Mouse (Mus musculus) embryonic facial prominence, embryonic 11.5 days (tissue): ENCODE measurements at regions not wholly inside any gene's neighbourhood (a gene's known extent, or its start where the extent isn't known, plus 50 kb on each side); places are given as distances from the start of the nearest gene placed in this dataset.
"Not testable (repeated sequence)": the region's sequence is repeated elsewhere in the genome, so short reads cannot be mapped to it uniquely, and the experiment has no call there.

ENCODE experiments used
- ATAC-seq: fragments of 200-750 bp; cut with Nextera tagmentation; replicated peaks from 2 replicates; pipeline ENCODE4 v1.8.0; 2017; ENCODE audit warnings: low read depth; ENCODE audit not compliant: insufficient number of reproducible peaks, low FRiP score, low TSS enrichment
- DNase-seq: peaks from one replicate; pipeline ENCODE4 v3.0.0-alpha.2; 2015; ENCODE audit warnings: low spot score
- H3K27ac ChIP-seq: fragments of 300-500 bp; sonication (generic); replicated peaks from 2 replicates; pipeline ENCODE4 v1.5.1; 2014; ENCODE audit warnings: mild to moderate bottlenecking, low read depth, low read length, control low read depth
- H3K27me3 ChIP-seq: fragments of 300-500 bp; sonication (generic); 2 replicates; pipeline ENCODE4 v1.6.1; 2014; ENCODE audit warnings: mild to moderate bottlenecking, low read length, moderate library complexity, mixed read lengths; ENCODE audit not compliant: control insufficient read depth, insufficient read depth
- H3K36me3 ChIP-seq: fragments of 300-500 bp; sonication (generic); replicated peaks from 2 replicates; pipeline ENCODE4 v1.6.1; 2014; ENCODE audit warnings: low read depth, mild to moderate bottlenecking, low read length, moderate library complexity, mixed read lengths; ENCODE audit not compliant: control insufficient read depth, insufficient read depth
- H3K4me1 ChIP-seq: fragments of 300-500 bp; sonication (generic); 2 replicates; pipeline ENCODE4 v1.6.1; 2014; ENCODE audit warnings: low read length, mixed read lengths; ENCODE audit not compliant: control insufficient read depth, insufficient read depth
- H3K4me2 ChIP-seq: fragments of 300-500 bp; sonication (generic); 2 replicates; pipeline ENCODE4 v1.6.1; 2014; ENCODE audit warnings: low read depth, mild to moderate bottlenecking, control low read depth, low read length, moderate library complexity
- H3K4me3 ChIP-seq: fragments of 300-500 bp; sonication (generic); 2 replicates; pipeline ENCODE4 v1.5.1; 2014; ENCODE audit warnings: low read depth, low read length, control low read depth
- H3K9ac ChIP-seq: fragments of 300-500 bp; sonication (generic); replicated peaks from 2 replicates; pipeline ENCODE4 v1.6.1; 2014; ENCODE audit warnings: mild to moderate bottlenecking, control low read depth, low read length
- H3K9me3 ChIP-seq: fragments of 300-500 bp; sonication (generic); replicated peaks from 2 replicates; pipeline ENCODE4 v1.6.1; 2016; ENCODE audit warnings: mild to moderate bottlenecking, low read length, inconsistent platforms, mixed read lengths; ENCODE audit not compliant: control insufficient read depth
- WGBS: fragments of 180-500 bp; shearing (Covaris S2); extraction: QIAGEN DNeasy Blood & Tissue Kit; methylation state at CpG from one replicate; pipeline ENCODE4 v1.1.7; 2014; 5-methylcytosine and 5-hydroxymethylcytosine counted together

DNA sequence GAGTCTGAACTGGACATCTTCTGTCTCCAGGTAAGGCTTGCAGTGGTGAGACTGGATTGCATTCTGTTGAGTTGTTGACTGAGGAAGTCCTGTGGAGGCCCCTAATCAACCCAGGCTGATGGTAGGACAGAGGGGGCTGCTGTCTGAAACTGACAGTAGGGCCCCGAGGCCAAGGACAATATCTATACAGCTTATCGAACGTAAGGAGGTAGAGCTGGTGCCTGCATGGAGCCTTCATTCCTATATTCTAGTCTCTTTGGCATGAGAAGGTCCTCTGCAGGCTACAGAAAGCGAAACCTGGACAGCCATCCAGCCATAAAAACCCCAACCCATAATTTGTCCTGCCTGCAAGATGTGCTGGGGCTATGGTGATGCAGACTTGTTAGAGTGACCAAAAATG is 135.6 kb downstream of the Tas2r134 start:
- Histone ChIP-seq H3K4me1 (no peaks in the 10 kb centered on the region), H3K4me3 (no peak overlapping the region), H3K9me3 (no peaks in the 10 kb centered on the region), H3K36me3 (no peaks in the 10 kb centered on the region), H3K4me2 (no peak overlapping the region), H3K27me3 (no peaks in the 10 kb centered on the region), H3K27ac (no peak overlapping the region), H3K9ac (no peak overlapping the region)
- DNase-seq, result no peak
- 89% methylated on average over 4 of the region's 4 CpGs for WGBS
- no peak for ATAC-seq

DNA sequence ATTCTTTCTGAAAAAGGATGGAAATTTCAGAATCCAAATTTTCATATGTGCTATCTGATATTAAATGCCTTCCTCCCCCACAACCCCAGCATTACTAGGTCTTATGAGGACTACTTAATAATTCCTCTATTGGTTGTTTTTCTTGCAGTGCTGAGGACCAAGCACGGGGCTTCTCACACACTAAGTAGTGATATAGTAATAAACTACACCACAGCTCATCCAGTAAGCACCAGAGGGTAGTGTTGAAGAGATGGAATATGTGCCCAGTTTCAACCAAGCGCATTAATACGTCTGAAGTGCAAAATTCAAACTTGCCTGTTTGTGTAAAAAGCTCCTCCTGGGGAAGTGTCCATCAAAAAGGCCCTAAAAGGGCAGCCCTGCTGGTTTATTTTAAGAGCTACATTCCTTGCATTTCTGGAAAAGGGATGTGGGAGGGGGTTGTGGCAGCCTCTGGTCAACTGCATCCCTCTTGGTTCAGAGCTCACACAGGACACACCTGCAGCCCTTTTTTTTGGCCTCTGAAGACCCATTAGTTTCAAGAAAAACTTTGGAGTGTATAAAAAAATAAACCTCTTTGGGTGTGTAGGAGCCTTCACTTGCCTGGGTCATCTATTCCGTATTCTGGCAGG is 140.3 kb downstream of the Tas2r134 start:
- no peak overlapping the region for H3K9ac ChIP-seq
- H3K9me3 ChIP-seq, result no peaks in the 10 kb centered on the region
- no peaks in the 10 kb centered on the region for H3K36me3 ChIP-seq
- no peaks in the 10 kb centered on the region for H3K4me1 ChIP-seq
- H3K27ac ChIP-seq, result no peak overlapping the region
- WGBS, result 45% methylated on average over 4 of the region's 4 CpGs
- DNase-seq (peak; percentile 52), ATAC-seq (no peak)
- H3K4me2 ChIP-seq, result no peak overlapping the region
- no peaks in the 10 kb centered on the region for H3K27me3 ChIP-seq
- H3K4me3 ChIP-seq, result no peak overlapping the region

DNA sequence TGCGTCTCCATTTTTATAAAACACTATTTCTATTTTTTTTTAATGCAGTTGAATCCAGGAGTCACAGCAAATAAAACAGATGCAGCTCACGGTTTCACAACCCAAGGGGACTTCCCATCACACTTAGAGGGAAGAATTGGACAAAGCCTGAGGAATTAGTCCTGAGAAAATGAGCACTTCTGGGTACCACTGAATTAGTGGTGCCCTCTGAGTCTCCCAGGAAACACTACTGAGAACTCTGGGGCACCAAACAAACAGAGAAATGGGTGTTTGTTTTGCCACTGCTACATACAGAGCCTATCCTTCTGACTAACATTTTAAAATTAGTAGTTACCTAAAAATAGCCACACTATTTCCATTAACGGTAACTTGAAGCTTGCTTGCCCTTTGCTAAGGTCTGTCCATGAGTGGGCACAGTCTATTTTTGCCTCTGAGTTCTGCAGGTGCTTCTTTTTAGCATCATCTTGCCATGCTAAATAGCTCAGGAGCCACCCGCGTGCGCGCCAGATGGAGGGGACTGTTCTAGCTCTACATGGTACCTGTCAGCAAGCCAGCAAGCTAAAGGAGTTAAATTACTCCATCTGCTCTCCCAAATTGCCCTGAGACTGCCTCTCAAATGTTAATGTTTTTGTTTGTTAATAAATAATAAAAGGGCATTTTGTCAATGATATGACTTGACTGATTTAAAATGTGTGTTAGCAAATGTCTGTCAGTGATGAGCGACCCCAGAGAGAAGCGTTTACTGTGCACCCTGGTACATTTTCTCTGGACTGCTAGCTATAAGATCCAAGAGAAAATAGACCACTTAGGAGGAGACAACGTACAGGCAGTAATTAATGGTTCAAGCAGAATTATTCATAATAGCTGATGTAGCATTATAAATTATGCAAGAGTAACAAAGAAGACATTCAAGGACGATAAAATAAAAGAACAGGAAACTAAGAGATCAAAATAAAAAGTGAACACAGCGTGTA is 141.3 kb downstream of the Tas2r134 start:
- no peak overlapping the region for H3K9ac ChIP-seq
- no peaks in the 10 kb centered on the region for H3K4me1 ChIP-seq
- ATAC-seq, result no peak
- no peak overlapping the region for H3K27ac ChIP-seq
- no peaks in the 10 kb centered on the region for H3K9me3 ChIP-seq
- DNase-seq, result peak; percentile 39
- no peak overlapping the region for H3K4me2 ChIP-seq
- H3K4me3 ChIP-seq, result no peak overlapping the region
- no peaks in the 10 kb centered on the region for H3K27me3 ChIP-seq
- 65% methylated on average over 12 of the region's 12 CpGs for WGBS
- H3K36me3 ChIP-seq, result no peaks in the 10 kb centered on the region

DNA sequence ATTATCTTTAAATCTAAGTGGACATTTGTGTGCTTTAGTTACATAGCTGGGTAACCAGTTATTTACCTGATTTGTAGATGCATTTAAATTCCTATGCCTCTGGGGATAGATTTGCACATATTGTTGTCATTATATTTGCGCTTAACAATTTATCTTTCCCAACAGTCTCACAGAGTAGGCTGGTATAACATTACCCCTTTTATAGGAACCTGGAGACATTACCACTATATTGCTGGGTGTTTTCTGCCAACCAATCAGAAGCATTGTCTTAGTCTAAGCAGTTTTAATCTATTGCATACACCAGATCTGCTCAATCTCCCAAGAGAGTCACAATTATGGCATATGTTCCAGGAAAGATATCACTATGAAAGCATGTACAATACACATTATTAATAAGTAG is 149.8 kb downstream of the Rbm43 start:
- no peak overlapping the region for H3K27ac ChIP-seq
- DNase-seq, result peak; percentile 57
- H3K4me1 ChIP-seq, result no peaks in the 10 kb centered on the region
- no peaks in the 10 kb centered on the region for H3K9me3 ChIP-seq
- WGBS, result 55% methylated on average over 1 of the region's 1 CpGs
- H3K27me3 ChIP-seq, result no peaks in the 10 kb centered on the region
- H3K4me3 ChIP-seq, result no peak overlapping the region
- no peak overlapping the region for H3K4me2 ChIP-seq
- no peak overlapping the region for H3K9ac ChIP-seq
- no peaks in the 10 kb centered on the region for H3K36me3 ChIP-seq
- no peak for ATAC-seq

DNA sequence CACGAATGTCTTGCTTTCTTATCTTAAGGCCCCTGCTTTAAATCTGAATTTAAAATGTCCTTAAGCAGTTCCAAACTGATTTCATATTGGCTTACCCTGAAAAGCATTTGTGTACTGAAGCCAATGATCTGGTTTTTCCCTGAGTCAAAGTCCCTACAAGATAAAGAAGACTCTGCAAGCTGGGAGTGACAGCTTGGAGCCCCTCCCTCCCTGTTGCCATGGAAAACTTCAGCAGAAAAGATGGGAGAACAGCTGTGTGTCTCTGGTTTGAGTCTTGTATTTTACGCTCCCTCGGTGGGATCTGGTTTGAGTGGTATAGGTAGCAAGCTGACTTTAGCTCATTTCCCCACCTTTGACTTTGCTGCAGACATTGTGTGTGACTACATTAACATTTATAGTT is 146.1 kb downstream of the Rbm43 start:
- Histone ChIP-seq H3K9me3 (no peaks in the 10 kb centered on the region), H3K36me3 (no peaks in the 10 kb centered on the region), H3K27ac (no peak overlapping the region), H3K9ac (no peak overlapping the region), H3K27me3 (no peaks in the 10 kb centered on the region), H3K4me1 (no peaks in the 10 kb centered on the region), H3K4me3 (no peak overlapping the region), H3K4me2 (no peak overlapping the region)
- ATAC-seq (no peak), DNase-seq (no peak)
- 87% methylated on average over 3 of the region's 3 CpGs for WGBS

DNA sequence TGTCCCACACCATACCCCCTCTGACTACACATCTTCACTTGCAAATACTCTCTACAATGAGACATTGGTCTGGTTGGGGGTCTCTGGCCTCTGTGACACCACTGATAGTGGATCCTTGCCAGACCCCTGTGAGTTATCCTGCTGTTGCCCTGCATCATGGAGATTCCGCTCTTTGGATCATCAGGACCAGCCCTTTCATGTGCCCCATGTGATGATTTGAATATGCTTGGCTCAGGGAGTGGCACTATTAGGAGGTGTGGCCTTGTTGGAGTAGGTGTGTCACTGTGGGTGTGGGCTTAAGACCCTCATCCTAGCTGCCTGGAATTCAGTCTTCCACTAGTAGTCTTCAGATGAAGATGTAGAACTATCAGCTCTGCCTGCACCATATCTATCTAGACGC is 141.7 kb downstream of the Rbm43 start:
- not testable (repeated sequence) for H3K36me3 ChIP-seq, H3K27ac ChIP-seq, H3K4me3 ChIP-seq, ATAC-seq, H3K27me3 ChIP-seq, H3K4me1 ChIP-seq, H3K9ac ChIP-seq, H3K4me2 ChIP-seq, H3K9me3 ChIP-seq, DNase-seq
- WGBS, result 91% methylated on average over 2 of the region's 2 CpGs

DNA sequence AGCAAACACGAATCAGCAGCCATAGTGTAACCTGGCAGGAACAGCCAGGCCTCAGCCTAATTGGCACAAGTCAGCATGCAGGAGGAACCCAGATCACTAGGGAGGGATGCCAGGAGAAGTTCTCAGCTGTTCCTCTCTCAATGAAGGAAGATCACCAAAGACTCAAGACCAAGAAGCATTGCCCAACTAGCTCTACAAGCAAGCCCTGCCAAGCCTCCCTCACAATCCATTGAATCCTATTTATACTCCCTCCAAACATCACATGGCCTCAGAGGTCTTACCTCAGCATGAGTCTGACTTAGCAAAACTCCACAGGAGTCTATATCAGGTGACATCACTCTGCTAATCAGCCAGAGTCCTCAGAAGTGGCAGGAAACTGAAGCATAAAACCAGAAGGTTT is 135.1 kb downstream of the Rbm43 start:
- Histone ChIP-seq H3K36me3 (no peaks in the 10 kb centered on the region), H3K27me3 (no peaks in the 10 kb centered on the region), H3K4me3 (no peak overlapping the region), H3K4me1 (no peaks in the 10 kb centered on the region), H3K9ac (no peak overlapping the region), H3K4me2 (no peak overlapping the region), H3K27ac (no peak overlapping the region), H3K9me3 (no peaks in the 10 kb centered on the region)
- no peak for DNase-seq
- no peak for ATAC-seq
- 81% methylated on average over 1 of the region's 1 CpGs for WGBS

DNA sequence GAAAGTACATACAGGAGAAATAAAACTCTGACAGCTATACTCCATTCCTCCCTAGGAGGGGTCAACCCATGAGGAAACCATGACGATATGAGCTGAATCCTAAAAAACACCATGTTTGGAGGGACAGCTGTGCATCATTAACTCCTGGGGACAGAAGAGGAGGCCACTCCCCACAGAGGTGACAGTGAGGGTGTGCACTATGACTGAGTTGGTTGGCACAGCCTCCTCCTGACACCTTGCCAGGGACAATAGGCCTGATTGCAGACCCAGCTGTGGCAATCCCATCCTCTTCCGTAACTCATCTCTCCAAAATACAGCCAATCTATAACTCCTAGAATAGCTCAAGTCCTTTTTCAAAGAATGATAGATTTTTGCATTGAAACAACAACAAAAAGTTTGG is 112.0 kb downstream of the Rbm43 start:
- WGBS, result 74% methylated on average over 2 of the region's 2 CpGs
- Histone ChIP-seq H3K4me3 (no peak overlapping the region), H3K9me3 (no peaks in the 10 kb centered on the region), H3K4me2 (no peak overlapping the region), H3K27me3 (no peaks in the 10 kb centered on the region), H3K27ac (no peak overlapping the region), H3K9ac (no peak overlapping the region), H3K36me3 (no peaks in the 10 kb centered on the region), H3K4me1 (no peaks in the 10 kb centered on the region)
- DNase-seq, result no peak
- no peak for ATAC-seq
